Mouse (Mus musculus) spleen, adult 18-20 months (tissue): ENCODE measurements around the gene Cd44.

ENCODE experiments used
- DNase-seq, 2 experiments: peaks; one replicate each; pipeline ENCODE4 v3.0.0; 2022; ENCODE audit warnings: mixed read lengths in 2 of 2

Gene Cd44

GRCm38 (mm10) chr2:102815289-102815809 lies 86.1 kb downstream of the Cd44 start:
- peak in 1 of 2 experiments; percentile 20 for DNase-seq

- peak in 1 of 2 experiments; percentile 30 for DNase-seq
Measured at GRCm38 (mm10) chr2:102812756-102813155, 88.7 kb downstream of the Cd44 start.

DNA sequence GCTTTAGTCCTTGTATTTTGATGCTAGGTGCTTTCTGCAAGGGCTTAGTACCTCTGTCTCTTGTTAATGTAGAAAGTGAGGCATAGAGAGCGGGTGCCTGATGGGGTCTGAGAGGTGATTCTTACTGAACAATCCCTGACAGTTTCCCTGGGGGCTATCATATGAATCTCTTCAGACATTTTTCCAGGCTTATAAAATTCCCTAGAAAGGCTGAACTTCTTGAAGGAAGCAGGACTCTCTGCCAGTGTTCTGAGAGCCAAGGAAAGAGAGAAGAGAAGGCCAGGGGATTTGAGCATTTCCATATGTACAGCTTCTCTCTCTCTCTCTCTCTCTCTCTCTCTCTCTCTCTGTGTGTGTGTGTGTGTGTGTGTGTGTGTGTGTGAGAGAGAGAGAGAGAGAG lies 92.0 kb downstream of the Cd44 start:
- DNase-seq = no peak

DNA sequence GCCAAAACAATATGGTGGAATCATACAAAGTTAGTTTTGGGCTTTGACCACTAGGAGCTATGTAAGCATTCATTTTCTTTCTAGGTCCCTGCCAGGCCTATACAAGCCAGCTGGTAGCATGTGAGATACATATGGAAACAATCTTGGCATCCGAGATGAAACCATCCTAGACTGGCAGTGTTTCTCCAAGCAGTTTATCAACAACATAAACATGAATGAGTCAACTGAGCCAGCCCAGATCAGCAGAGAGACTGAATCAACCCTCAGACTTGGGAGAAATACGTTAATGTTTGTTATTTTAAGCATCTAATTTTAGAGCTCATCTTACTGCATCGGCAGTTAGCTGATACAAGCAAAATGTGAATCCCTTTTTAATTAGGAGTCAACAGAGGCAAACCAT lies 93.8 kb downstream of the Cd44 start:
- no peak for DNase-seq

- DNase-seq = no peak
Measured at GRCm38 (mm10) chr2:102805761-102806496, 95.5 kb downstream of the Cd44 start.

- no peak for DNase-seq
Measured at GRCm38 (mm10) chr2:102805283-102805682, 96.2 kb downstream of the Cd44 start.

DNA sequence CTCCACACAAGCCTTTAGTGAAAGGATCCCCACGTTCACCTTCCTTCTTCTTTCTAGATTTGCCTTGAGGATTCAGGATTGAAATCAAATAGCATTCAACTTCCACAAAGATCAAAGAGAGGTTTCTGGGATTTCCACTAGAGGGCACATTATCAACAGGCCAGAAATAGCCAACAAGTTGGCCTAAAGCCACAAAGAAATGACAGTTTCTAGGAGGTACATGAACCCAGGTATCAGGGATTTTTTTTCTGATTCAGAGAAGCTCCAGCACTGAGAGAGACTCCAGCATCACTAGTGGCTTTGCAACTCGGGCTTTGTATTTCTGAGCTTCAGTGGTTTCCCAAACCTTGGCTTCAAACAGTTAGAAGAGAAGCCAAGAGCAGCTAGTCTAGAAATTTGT lies 97.4 kb downstream of the Cd44 start:
- no peak for DNase-seq

DNA sequence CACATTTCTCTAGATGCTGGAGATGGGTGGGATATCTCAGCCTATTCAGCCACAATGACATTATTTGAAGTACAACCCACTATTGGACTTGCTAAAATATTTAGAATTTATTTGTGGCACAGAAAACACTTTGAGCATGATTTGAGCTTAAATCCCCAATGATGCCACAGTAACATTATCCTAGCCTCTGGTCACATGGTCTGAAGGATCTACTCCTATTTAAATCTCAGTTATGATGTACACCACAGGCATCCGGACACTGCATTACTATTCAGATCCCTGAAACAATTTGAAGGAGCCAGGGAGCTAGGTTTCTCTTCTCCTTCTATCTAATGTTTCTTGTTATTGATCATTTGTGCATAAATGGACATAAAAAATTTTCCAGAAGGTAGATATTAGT lies 99.6 kb downstream of the Cd44 start:
- DNase-seq = no peak

DNA sequence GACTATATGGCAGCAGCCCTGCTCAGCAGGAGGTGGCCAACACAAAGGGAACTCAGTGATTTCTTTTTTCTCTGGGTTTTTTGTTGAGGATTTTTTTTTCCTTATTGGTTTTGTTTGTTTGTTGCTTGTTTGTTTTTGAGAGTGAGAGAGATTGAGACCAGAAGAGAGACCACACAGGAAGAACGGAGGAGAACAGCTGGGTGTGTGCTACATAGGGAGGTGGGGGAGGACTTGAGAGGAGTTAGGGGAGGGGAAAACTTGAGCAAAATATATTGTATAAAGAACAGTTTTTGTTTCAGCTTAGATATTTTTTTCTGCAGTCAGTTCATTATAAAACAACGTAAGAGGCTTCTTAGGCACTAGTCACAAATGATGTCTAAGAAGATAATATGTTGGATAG lies 103.3 kb downstream of the Cd44 start:
- DNase-seq = no peak

DNA sequence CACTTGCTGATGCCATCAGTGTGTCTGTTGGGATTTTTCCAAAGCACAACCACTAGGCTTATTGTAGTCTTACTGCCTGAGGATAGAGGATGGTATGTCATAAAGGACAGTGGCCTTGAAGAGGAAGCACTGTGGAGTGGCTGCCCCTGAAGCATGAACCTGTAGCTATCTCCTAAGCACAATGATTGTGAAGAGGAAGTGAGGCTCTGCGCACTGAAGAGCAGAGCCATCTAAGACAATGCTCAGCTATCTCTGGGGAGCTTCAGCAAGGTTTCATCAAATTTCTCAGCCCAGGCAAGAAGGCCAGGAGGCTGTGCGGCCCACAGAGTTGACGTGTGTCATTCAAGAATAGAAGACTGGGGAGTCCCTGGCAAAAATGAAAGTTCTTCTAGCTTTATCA lies 106.4 kb downstream of the Cd44 start:
- DNase-seq = peak; percentile 42 to 65

- DNase-seq = no peak
Measured at GRCm38 (mm10) chr2:102792804-102793203, 108.7 kb downstream of the Cd44 start.

DNA sequence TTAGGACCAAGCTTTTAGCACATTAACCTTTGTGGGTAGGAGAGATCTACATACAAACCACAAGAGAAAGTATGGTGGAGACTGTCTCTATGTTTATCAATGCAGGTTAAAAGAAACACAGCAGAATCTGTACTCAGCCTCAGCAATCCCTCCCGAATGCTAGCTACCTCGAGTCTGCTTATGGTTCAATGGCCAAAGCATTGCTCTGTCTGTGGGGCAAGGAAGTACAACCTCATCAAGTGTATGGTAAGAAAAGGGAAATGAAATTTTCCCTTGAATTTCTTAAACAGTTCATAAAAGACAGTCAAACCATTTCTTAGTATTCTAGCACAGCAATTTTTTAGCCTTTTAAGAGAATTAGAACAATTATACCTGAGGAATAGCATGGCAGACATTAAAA lies 109.8 kb downstream of the Cd44 start:
- DNase-seq = no peak

- no peak for DNase-seq
Measured at GRCm38 (mm10) chr2:102785696-102786095, 115.8 kb downstream of the Cd44 start.

DNA sequence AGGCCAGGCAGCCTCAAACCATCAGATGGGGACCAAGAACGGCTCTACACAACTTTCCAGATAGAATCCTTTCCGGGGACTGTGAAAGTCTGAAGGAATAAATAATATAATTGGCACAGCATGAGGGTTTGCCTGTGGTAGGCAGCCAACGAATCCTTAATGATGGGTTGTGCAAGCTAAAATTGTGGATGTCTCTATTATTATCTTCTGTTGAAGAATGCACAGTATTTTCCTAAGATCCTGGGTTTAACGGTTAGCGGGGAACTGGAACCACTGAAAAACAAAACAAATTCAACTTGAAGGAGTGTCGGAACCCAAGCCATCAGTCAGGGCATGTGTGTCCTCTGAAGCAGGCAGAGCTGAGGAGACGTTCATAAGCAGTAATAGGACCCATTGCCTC lies 118.7 kb downstream of the Cd44 start:
- no peak for DNase-seq

- DNase-seq = no peak
Measured at GRCm38 (mm10) chr2:102778208-102778607, 123.3 kb downstream of the Cd44 start.

- DNase-seq = no peak
Measured at GRCm38 (mm10) chr2:102775561-102775960, 125.9 kb downstream of the Cd44 start.

- DNase-seq = no peak
Measured at GRCm38 (mm10) chr2:102774700-102775099, 126.8 kb downstream of the Cd44 start.

- no peak for DNase-seq
Measured at GRCm38 (mm10) chr2:102772276-102772675, 129.2 kb downstream of the Cd44 start.

DNA sequence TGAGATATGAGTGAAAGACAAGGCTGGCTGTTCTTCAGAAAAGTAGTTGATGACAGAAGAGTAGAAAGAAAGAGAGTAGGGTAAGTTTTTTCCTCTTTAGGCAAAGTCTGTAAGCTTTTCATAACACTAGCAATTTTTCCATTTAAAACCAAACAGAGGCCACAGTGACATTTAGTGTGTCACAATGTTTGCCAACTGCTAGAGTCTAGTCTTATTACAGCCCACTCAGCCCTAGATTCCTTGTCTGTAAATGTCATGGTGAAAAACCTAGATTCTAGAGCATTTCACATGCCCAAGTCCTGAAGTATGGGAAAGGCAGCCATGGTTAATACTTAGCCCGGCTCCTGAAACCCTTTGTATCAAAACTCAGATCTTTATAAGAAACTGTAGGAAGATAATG lies 130.2 kb downstream of the Cd44 start:
- no peak for DNase-seq

DNA sequence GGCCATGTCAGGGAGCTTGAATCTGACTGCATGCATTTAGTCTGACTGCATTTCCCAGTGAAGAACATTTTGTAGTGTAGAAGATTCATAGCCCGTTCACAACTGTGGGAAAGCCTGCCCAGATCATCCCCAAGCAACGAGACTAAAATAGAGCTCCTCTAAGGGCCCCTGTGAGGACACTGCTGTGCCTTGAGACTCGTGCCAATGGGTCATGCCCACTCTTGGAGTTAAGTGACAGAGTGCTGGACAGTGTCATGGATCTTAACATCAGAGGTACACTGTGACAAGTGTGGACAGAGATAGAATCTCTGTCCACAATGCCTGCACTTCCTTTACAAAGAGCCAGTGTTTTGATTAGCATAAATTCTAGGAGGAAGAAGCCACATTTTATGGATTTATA lies 133.2 kb downstream of the Cd44 start:
- DNase-seq = no peak

- no peak for DNase-seq
Measured at GRCm38 (mm10) chr2:102764602-102765374, 136.7 kb downstream of the Cd44 start.

DNA sequence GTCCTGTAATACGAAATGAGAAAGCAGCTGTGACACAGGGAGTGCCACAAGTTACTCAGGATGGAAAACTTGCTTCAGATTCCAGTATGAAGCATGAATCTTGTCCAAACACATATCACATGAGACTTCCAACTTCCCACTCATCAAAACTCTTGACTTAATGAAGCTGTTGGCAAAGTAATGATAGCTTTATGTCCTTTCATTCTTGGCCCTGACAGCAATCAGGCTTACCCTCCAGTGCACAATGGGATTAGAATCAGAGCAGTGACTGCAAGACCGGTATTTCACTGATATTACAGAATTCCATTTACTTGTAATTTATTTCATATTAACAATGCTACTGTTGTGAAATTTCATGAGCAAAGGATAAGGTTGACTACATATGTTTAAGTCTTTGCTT lies 137.5 kb downstream of the Cd44 start:
- no peak for DNase-seq

DNA sequence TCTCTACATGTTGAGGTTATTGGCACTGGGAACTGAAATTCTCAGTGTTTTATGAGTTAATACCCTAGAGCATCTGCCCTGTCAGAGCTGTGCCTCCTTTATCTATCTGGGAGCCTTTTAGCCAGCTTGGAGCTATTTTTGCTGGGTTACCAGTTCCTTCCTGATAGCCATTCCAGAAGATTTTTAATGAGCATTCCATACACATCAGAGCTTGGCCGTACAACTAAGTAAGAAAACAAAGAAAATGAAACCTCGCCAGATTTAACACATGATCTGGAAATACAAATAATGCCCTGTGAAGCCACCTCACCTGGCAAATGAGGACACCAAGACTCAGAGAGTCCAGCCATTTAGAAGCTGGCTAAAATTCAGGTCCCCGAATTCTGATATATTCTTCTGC lies 138.3 kb downstream of the Cd44 start:
- no peak for DNase-seq
